Mouse (Mus musculus): ENCODE measurements at regions not wholly inside any gene's neighbourhood (a gene's known extent, or its start where the extent isn't known, plus 50 kb on each side); places are given as distances from the start of the nearest gene placed in this dataset.
A peak's percentile ranks its signal among the peaks of the same experiment; 100 is the strongest.

GRCm38 (mm10) chr1:30751138-30751907 lies 122.4 kb downstream of the Phf3 start:
- H3K9me3 ChIP-seq = no peaks in the 10 kb centered on the region
- H3K4me2 ChIP-seq (replicated peaks) = no peak overlapping the region
- H3K4me1 ChIP-seq (replicated peaks) = no peaks in the 10 kb centered on the region
- H3K4me3 ChIP-seq (replicated peaks) = no peak overlapping the region
- no peak overlapping the region for H3K27ac ChIP-seq
- H3K36me3 ChIP-seq = no peaks in the 10 kb centered on the region
- no peak for ATAC-seq
- H3K27me3 ChIP-seq (replicated peaks) = no peaks in the 10 kb centered on the region
- H3K9ac ChIP-seq = no peak overlapping the region
- WGBS = 49% methylated on average over 3 of the region's 3 CpGs

GRCm38 (mm10) chr1:30741955-30742354 lies 131.8 kb downstream of the Phf3 start:
- Histone ChIP-seq H3K4me1 (replicated peaks) (no peaks in the 10 kb centered on the region), H3K4me3 (replicated peaks) (no peak overlapping the region), H3K9ac (no peak overlapping the region), H3K36me3 (no peaks in the 10 kb centered on the region), H3K4me2 (replicated peaks) (no peak overlapping the region), H3K27ac (no peak overlapping the region), H3K27me3 (replicated peaks) (no peaks in the 10 kb centered on the region), H3K9me3 (no peaks in the 10 kb centered on the region)
- ATAC-seq = no peak

GRCm38 (mm10) chr1:30740831-30741230 lies 132.9 kb downstream of the Phf3 start:
- no peak for ATAC-seq
- Histone ChIP-seq H3K36me3 (no peaks in the 10 kb centered on the region), H3K9ac (no peak overlapping the region), H3K27ac (no peak overlapping the region), H3K27me3 (replicated peaks) (no peaks in the 10 kb centered on the region), H3K4me1 (replicated peaks) (no peaks in the 10 kb centered on the region), H3K4me3 (replicated peaks) (no peak overlapping the region), H3K9me3 (no peaks in the 10 kb centered on the region), H3K4me2 (replicated peaks) (no peak overlapping the region)
- WGBS = 67% methylated on average over 3 of the region's 3 CpGs

- Histone ChIP-seq H3K27ac (no peak overlapping the region), H3K9ac (no peak overlapping the region), H3K4me2 (replicated peaks) (no peak overlapping the region), H3K4me3 (replicated peaks) (no peak overlapping the region), H3K9me3 (no peaks in the 10 kb centered on the region), H3K4me1 (replicated peaks) (no peaks in the 10 kb centered on the region), H3K36me3 (no peaks in the 10 kb centered on the region), H3K27me3 (replicated peaks) (no peaks in the 10 kb centered on the region)
- 71% methylated on average over 2 of the region's 2 CpGs for WGBS
- no peak for ATAC-seq
Observed at GRCm38 (mm10) chr1:30721519-30721918, 152.2 kb downstream of the Phf3 start.

DNA sequence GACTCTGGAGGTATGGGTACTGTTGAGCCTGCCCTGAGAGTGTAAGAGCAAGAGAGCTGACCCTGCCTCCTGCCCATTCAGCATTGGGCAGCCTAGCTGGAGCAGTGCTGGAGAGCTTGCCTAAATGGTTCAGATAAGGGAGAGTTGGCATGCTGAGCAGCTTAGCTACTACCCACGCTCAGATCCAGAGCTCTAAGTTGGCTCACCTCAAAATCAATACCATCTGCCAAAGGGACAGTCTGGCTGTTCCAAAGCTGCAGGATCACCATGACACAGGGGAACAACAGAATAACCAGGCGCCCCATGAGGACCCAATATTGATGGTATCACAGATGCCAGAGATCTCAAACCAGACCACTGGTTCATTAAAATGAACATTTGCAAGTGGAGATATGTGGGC lies 152.9 kb downstream of the Phf3 start:
- H3K9ac ChIP-seq = no peak overlapping the region

GRCm38 (mm10) chr1:30718578-30718977 lies 155.1 kb downstream of the Phf3 start:
- Histone ChIP-seq H3K27me3 (replicated peaks) (no peaks in the 10 kb centered on the region), H3K9ac (no peak overlapping the region), H3K4me3 (replicated peaks) (no peak overlapping the region), H3K27ac (no peak overlapping the region), H3K4me2 (replicated peaks) (no peak overlapping the region), H3K36me3 (no peaks in the 10 kb centered on the region), H3K4me1 (replicated peaks) (no peaks in the 10 kb centered on the region), H3K9me3 (no peaks in the 10 kb centered on the region)
- WGBS = 29% methylated on average over 5 of the region's 5 CpGs
- ATAC-seq = peak; percentile 69

More for the DNA sequence above, 152.9 kb downstream of the Phf3 start:
- no peaks in the 10 kb centered on the region for H3K27me3 ChIP-seq (replicated peaks)
- H3K4me2 ChIP-seq (replicated peaks) = no peak overlapping the region
- ATAC-seq = no peak
- no peak overlapping the region for H3K4me3 ChIP-seq (replicated peaks)
- WGBS = 91% methylated on average over 2 of the region's 2 CpGs
- H3K36me3 ChIP-seq = no peaks in the 10 kb centered on the region
- no peaks in the 10 kb centered on the region for H3K4me1 ChIP-seq (replicated peaks)
- no peaks in the 10 kb centered on the region for H3K9me3 ChIP-seq
- H3K27ac ChIP-seq = no peak overlapping the region

DNA sequence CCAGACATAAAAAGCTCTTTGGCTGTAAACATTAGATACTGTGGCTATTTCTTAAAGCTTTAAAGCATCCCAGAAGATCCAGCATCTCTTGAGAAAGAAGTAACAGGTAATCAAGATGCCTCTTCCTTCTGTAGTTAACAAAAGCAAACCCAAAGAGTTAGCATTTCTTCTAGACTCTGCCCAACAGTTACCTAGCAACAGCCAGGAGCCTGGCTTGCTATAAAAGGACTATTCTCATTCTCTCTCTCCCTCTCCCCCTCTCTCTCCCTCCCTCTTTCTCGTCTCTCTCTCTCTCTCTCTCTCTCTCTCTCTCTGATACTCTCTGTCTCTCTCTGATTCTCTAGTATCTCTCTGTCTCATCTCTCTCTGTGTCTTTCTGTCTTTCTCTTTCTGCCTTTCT lies 157.4 kb downstream of the Phf3 start:
- H3K36me3 ChIP-seq = no peaks in the 10 kb centered on the region
- no peak overlapping the region for H3K4me2 ChIP-seq (replicated peaks)
- H3K27ac ChIP-seq = no peak overlapping the region
- H3K9me3 ChIP-seq = no peaks in the 10 kb centered on the region
- no peak overlapping the region for H3K9ac ChIP-seq
- 30% methylated on average over 1 of the region's 1 CpGs for WGBS
- no peaks in the 10 kb centered on the region for H3K27me3 ChIP-seq (replicated peaks)
- no peak for ATAC-seq
- no peak overlapping the region for H3K4me3 ChIP-seq (replicated peaks)
- H3K4me1 ChIP-seq (replicated peaks) = no peaks in the 10 kb centered on the region

DNA sequence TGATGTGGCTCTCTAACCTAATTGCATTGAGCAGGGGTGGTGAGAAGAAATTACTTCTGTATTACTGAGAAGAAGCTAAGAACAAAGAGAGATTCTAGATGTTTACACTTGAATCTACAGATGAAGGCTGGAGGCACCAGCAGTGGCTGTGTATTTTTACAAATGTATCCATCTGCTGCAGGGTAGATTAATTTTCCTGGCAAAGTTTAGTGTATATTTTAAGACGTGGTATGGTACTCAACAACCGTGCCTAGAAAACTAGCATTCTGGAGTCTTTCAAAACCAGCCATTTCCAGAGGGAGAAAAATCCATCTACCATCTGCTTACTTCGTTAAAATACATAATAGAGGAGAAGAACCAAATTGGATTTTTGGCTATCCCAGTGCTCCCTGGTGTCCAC lies 172.6 kb downstream of the Phf3 start:
- Histone ChIP-seq H3K9me3 (no peaks in the 10 kb centered on the region), H3K4me3 (replicated peaks) (no peak overlapping the region), H3K9ac (no peak overlapping the region), H3K36me3 (no peaks in the 10 kb centered on the region), H3K4me1 (replicated peaks) (no peaks in the 10 kb centered on the region), H3K4me2 (replicated peaks) (no peak overlapping the region), H3K27me3 (replicated peaks) (no peaks in the 10 kb centered on the region), H3K27ac (no peak overlapping the region)
- ATAC-seq = no peak
- WGBS = 51% methylated on average over 3 of the region's 3 CpGs

- Histone ChIP-seq H3K27ac (no peak overlapping the region), H3K4me2 (replicated peaks) (no peak overlapping the region), H3K9me3 (no peaks in the 10 kb centered on the region), H3K4me3 (replicated peaks) (no peak overlapping the region), H3K36me3 (no peaks in the 10 kb centered on the region), H3K4me1 (replicated peaks) (no peaks in the 10 kb centered on the region), H3K27me3 (replicated peaks) (no peaks in the 10 kb centered on the region), H3K9ac (no peak overlapping the region)
- 47% methylated on average over 10 of the region's 10 CpGs for WGBS
- peak; percentile 43; the same call in 1 of the 2 replicates for ATAC-seq
Observed at GRCm38 (mm10) chr1:30700399-30701081, 173.2 kb downstream of the Phf3 start.

GRCm38 (mm10) chr1:30696342-30696741 lies 177.4 kb downstream of the Phf3 start:
- no peak for ATAC-seq
- no peak overlapping the region for H3K27ac ChIP-seq
- no peaks in the 10 kb centered on the region for H3K9me3 ChIP-seq
- no peak overlapping the region for H3K4me2 ChIP-seq (replicated peaks)
- no peaks in the 10 kb centered on the region for H3K27me3 ChIP-seq (replicated peaks)
- no peaks in the 10 kb centered on the region for H3K36me3 ChIP-seq
- H3K4me3 ChIP-seq (replicated peaks) = no peak overlapping the region
- H3K4me1 ChIP-seq (replicated peaks) = no peaks in the 10 kb centered on the region
- H3K9ac ChIP-seq = no peak overlapping the region

GRCm38 (mm10) chr1:30685318-30685717 lies 188.4 kb downstream of the Phf3 start:
- no peaks in the 10 kb centered on the region for H3K27me3 ChIP-seq (replicated peaks)
- no peak overlapping the region for H3K27ac ChIP-seq
- no peak overlapping the region for H3K4me2 ChIP-seq (replicated peaks)
- H3K9me3 ChIP-seq = no peaks in the 10 kb centered on the region
- 85% methylated on average over 3 of the region's 3 CpGs for WGBS
- no peaks in the 10 kb centered on the region for H3K4me1 ChIP-seq (replicated peaks)
- ATAC-seq = no peak
- H3K9ac ChIP-seq = no peak overlapping the region
- H3K36me3 ChIP-seq = no peaks in the 10 kb centered on the region
- no peak overlapping the region for H3K4me3 ChIP-seq (replicated peaks)

DNA sequence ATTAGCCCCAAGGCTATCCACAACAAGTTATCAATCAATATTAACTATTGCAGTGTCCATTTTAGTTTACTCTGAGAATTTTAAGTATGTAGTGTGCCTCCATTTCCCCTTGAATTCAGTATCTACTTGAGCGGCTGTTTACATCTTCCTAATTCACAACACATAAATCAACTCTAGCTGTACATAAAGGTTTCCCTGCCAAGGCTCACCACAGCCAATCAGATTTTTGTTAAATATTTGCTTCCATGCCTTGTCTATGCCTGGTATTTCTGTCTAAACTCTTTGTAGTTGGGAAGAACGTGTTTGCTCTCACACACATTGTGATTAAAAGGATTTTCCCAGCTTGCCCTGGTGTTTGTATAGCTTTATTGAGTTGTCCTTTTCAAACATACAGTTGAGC lies 189.8 kb downstream of the Phf3 start:
- Histone ChIP-seq H3K9me3 (no peaks in the 10 kb centered on the region), H3K4me3 (replicated peaks) (no peak overlapping the region), H3K36me3 (no peaks in the 10 kb centered on the region), H3K27me3 (replicated peaks) (no peaks in the 10 kb centered on the region), H3K9ac (no peak overlapping the region), H3K4me2 (replicated peaks) (no peak overlapping the region), H3K4me1 (replicated peaks) (no peaks in the 10 kb centered on the region), H3K27ac (no peak overlapping the region)
- 37% methylated on average over 2 of the region's 2 CpGs for WGBS
- ATAC-seq = no peak

- no peak overlapping the region for H3K4me3 ChIP-seq (replicated peaks)
- 66% methylated on average over 2 of the region's 2 CpGs for WGBS
Observed at GRCm38 (mm10) chr1:30639807-30640206, 233.9 kb downstream of the Phf3 start.

More at GRCm38 (mm10) chr1:30639807-30640206, 233.9 kb downstream of the Phf3 start:
- H3K9me3 ChIP-seq = no peaks in the 10 kb centered on the region
- no peak overlapping the region for H3K9ac ChIP-seq
- H3K4me2 ChIP-seq (replicated peaks) = no peak overlapping the region
- no peak overlapping the region for H3K27ac ChIP-seq
- no peaks in the 10 kb centered on the region for H3K27me3 ChIP-seq (replicated peaks)
- no peaks in the 10 kb centered on the region for H3K36me3 ChIP-seq
- H3K4me1 ChIP-seq (replicated peaks) = no peaks in the 10 kb centered on the region
- ATAC-seq = no peak

All from intestine, embryonic 15.5 days (tissue).